ENCODE assay signal across 13 mouse cellular contexts in genomic region chr12:26289200-26289599, GRCm38 (mm10).
"Had no signal": no experiment of that assay in that cellular context is flagged by ENCODE, and none has a peak within 500 bp of the region (broad histone marks: within the 10 kb centered on the region; RNA-seq: fewer than 3 reads in every experiment).

No protein-coding gene starts in this region.

- ATAC-seq: liver, postnatal 0 days; lung, postnatal 0 days; midbrain, embryonic 16.5 days had no signal

- DNase-seq: liver, postnatal 0 days; lung, adult 2 months; lung, postnatal 14 days; lung, postnatal 36 days; midbrain, embryonic 14.5 days; retina, postnatal 1 day; right cerebral cortex, adult 18-20 months; right cerebral cortex, postnatal 14 days; thymus, adult 2 months; thymus, postnatal 25 days; thymus, postnatal 4 days had no signal
